Mouse (Mus musculus): ENCODE measurements at regions not wholly inside any gene's neighbourhood (a gene's known extent, or its start where the extent isn't known, plus 50 kb on each side); places are given as distances from the start of the nearest gene placed in this dataset.

- DNase-seq = no peak
Observed at GRCm38 (mm10) chr6:147832521-147832920, 214.5 kb upstream of the Far2 start.

DNA sequence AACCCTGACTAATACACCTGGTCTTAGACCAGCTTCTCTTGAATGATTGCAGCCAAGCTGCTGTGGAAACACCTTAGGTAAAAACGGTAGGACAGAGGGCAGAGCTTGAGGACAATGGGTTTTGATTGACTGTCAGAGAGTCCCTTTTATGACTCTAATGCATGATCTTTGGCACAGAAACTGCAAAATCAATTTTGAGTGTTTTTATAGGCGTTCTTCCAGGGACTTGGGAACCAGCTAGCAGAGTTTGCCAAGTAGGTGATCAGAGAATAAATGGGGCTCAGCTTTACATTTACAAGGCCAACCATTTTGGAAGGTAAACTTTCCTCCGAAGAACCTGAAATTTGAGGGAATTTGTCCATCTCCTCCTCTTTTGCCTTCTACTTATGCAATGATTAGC, 213.6 kb upstream of the Far2 start:
- no peak for DNase-seq

DNA sequence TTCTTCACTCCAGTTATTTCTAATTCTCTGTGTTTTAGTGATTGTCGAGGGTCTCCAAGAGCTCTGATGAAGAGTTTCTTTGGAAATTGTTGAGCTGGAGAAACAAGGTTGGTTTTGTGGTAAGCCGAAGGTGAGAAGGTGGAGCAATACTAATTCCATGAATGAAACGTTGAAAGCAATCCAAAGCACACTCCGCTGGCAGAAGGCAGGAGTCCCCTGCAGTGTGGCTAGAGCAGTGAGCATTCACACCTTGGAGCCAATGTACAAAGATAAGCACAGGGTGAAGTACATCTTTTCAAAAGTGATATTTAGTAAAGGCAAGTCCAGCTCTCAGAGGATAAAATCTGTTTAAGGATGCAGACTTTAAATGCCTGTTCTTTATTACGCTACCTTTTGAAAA, 208.2 kb upstream of the Far2 start:
- no peak for DNase-seq

DNA sequence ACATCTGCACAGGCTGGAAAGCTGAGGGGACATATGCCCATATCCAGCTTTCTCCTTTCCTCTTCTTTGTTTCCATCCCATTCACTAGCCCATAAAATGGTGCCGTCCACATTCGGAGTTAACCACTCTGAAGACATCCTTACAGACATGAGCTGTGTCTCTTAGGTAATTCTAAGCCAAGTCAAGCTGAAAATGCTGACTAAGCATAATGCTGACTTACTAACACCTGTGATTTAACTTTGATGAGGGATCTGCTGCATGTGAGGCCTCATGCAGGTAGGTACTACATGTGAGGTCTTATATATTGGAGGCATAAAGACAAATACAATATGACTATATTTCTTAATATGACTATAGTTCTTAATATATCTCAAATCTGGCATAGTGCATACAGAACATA, 197.1 kb upstream of the Far2 start:
- no peak for DNase-seq

DNA sequence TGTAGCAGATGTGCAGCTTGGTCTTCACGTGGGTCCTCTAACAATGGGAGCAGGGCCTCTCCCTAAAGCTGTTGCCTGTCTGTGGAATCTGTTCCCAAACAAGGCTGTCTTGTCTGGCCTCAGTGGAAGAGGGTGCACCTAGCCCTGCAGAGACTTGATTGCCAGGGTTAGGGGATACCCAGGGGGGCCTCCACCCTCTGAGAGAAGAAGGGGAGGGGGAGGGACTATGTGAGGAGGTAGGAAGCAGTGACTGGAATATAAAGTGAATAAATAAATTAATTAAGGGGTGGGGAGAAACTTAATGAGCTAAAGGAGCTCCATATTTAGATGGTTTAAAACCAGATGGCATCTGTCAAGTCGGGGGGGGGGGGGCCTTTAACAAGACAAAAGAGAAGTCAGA, 185.9 kb upstream of the Far2 start:
- no peak for DNase-seq

DNA sequence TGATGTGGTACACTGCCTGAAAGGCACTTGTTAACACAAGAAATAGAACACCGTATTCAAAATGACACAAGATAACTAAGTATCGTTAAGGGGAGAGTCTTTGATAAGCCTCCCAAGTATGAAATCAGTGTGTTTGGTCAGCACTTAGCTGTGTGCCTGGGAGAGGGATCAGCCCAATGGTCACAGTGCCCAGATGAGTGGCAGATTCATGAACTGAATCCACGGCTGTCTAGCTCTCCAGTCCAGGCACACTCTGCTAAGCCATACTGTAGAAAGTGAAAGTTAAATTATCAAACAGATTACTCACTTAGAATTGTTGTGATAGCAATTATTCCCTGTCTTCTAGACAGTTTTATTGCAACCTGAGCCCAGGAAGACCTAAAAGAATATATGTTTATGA, 176.0 kb upstream of the Far2 start:
- no peak for DNase-seq

GRCm38 (mm10) chr6:147873173-147873572, 173.9 kb upstream of the Far2 start:
- DNase-seq = no peak

GRCm38 (mm10) chr6:147878485-147878884, 168.6 kb upstream of the Far2 start:
- DNase-seq = no peak

DNA sequence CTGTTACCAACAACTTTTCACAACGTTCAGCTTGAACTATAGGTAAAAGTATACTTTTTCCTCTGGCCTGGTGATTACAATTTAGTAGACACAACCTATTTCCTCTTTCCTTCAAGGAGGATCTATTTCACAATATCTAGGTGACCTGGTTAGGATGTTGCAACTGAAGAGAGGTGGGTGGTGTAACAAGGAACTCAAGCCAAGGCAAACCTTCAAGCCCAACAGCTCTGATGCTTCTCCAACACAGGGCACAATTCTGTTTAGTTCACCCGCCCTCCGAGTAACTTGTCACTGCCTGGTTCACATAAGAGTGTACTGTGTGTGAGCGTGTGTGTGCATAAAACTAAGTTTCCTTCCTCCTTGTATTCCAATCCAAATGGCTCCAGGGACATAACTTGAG, 161.2 kb upstream of the Far2 start:
- DNase-seq = no peak

- DNase-seq = no peak
Observed at GRCm38 (mm10) chr6:147919697-147920096, 127.4 kb upstream of the Far2 start.

GRCm38 (mm10) chr6:147921091-147921490, 126.0 kb upstream of the Far2 start:
- no peak for DNase-seq

DNA sequence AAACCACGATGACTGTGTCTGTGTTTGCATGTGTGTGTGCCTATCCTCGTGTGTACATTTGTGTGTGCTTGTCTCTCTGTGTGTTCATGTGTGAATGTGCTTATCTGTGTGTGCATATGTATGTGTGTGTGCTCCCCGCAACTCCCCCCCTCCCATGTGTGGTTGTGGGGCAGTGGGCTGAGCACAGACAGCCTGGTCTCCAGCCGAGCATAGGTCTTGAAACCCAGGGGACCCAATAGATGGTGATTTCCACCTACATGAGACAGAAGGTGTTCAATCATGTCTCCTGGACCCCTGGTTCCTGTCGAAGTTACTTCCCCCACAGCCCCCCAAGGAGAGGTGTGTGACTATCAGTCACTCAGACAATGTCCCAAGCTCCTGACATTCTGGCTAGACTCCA, 124.6 kb upstream of the Far2 start:
- DNase-seq = no peak

- no peak for DNase-seq
Observed at GRCm38 (mm10) chr6:147923246-147923645, 123.8 kb upstream of the Far2 start.

- no peak for DNase-seq
Observed at GRCm38 (mm10) chr6:147928951-147929350, 118.1 kb upstream of the Far2 start.

GRCm38 (mm10) chr6:147944020-147944419, 103.0 kb upstream of the Far2 start:
- DNase-seq = no peak

DNA sequence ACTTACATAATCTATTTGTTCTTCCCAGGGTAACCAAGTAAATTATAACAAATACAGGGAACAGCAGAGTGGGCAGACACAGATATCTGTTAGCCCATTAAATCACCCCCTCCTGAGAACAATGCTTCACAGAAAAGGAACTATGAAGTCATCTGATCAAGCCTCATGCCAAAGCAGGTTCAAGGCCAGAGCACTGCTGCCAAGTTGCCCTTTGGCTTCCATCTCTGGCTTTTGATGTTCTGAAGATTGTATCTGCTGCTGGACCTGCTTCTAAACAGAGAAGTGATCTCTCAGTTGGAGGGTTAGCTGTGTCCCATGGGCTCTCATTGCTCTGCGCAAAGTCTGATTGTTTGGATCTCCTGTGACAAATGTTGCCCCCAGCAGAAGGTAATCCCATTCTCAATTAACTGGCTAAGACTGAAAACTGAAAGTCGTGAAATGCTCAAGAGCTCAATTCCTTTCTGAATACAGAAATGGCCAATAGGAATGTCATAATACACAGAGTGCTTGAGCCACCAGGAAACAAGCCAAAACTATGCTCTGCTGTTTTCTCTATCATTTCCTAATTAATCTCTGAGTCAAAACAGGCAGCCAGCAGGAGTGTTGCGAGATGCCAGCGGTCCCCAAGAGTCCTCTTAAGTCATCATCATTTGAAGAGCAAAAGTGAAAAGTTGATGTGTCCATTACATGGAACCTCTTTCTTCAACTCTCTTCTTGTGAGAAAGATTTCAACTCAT, 102.0 kb upstream of the Far2 start:
- DNase-seq = no peak

DNA sequence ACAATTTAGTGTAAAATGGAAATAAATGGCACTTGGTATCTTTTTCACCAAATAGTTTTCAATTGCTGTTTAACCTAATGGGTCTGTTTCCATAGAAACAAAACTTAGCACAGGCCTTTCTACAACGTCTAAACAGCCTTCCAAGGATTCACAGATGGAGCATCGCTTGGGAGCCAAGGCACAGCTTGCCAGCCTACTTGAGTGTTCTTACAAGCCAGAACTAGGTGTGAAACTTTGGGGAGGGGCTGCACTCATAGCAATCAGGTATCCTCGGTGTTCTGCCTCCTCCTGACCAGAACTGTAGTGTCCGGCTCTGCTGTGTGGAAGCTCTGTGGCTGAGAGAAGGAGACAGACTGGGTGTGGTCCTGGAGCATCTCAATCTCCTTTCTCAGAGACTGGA, 99.1 kb upstream of the Far2 start:
- DNase-seq = no peak

DNA sequence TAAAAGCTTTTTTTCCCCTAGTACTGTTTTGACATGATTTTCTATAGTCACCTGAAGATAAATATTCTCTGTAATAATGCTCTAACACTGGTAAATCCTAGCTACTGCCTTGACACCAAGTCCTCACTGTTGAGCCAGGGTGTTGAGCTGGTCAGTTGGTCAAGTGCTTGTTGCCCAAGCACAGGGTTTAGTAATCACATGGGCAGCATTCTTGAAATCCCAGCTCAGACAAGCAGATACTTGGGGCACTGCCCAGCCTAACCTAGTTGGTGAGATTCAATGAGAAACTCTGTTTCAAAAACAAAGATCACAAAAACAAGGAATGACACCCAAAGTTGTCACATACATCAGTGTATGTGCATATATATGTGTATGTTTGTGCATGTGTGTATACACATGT, 95.4 kb upstream of the Far2 start:
- no peak for DNase-seq

DNA sequence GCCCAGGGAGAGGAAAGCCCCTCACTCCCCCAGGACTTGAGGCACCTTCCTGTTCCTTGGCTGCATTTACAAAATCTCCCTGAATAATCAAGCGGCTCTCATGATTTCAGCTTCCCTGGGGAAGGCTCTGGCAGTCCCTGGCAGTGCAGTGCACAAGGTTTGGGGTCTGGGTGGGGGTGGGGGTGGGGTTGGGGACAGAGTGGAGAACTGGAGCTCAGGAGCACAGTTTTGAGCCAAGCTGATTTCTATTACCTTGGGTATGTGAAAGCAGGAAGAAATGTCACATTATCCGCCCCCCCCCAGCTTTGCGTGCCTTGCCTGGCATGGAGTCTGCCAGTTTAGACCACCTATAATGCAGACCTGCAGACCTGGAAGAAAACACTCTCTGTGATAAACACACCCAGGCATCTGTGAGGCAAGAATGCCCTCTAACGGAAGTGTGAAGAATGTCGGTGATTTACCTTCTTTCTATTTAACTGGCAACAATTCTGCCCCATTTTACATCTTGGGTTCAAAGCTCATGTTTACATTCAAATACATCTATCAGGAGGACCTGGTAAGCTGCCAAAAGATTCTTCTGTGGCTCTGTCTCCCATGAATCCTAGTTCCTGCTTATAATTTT, 93.9 kb upstream of the Far2 start:
- DNase-seq = no peak

DNA sequence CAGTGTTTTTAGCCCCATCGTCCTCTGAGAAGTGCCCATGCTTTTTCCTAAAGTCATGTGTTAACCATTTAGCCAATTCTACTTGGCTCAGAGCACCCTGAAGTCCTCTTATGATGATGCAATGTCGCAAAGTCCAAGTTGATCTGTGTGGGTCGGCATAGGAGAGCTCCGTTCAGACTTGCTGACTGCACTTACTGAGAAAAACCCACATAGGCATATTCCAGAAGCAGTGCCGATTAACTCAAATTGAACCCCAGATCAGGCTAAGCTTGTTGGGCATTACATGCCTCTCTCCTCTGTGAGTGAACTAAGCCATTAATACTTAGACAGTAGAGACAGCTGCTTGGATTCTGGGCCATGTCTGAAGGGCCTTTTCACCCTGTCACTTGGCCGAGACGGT, 93.3 kb upstream of the Far2 start:
- DNase-seq = no peak

DNA sequence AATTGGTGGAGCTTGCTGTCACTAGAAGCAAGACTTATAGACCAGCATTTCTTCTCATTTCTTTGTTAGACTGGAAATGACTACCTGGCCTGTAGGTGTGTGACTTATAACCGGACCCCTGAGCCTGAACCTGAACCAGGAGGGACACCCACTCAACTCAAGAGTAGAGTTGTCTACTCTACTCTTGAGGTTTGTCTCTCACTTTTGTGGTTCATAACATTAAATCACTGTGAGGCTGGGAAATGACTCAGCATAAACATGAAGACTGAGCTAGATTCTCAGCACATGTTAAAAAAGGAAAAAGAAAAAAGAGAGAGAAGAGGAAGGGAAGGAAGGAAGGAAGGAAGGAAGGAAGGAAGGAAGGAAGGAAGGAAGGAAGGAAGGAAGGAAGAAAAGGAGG, 92.8 kb upstream of the Far2 start:
- no peak for DNase-seq

DNA sequence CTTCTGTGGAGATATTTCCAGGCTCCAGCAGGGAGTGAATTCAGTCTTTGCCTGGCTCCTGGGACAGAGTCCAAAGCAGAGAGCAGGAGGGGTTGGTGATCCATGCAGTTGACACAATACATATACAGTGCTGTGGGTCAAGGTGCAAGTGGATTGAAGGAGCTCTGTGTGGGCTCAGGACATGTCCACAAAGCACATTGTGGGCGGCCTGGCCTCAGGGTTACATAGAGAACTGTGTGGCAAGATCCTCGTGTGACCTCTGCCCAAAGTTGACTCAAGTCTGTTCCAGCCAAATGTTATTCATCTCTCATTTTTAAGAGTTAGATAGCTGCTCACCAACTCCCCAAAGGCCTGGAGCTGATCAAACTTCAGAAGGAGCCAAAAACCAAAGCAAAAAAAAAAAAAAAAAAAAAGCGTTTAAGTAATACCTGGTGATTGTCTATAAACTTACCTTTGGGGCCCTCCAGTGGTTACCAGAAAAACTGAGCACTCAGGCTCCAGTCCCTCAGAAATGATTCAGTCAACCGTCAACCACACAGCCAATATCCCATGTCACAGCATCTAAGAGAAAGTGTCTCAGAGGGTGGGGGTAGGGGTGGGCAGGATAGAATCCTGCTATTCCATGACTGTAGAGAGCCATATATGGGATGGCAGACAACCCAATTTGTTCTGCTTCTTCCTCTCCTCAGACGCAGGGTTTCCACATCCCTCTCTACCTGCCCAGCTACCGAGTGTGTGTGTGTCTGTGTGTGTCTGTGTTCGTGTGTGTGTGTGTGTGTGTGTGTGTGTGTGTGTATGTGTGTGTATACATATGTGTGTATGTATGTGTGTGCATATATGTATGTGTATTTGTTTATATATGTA, 91.9 kb upstream of the Far2 start:
- DNase-seq = no peak

- DNase-seq = no peak
Observed at GRCm38 (mm10) chr6:147964739-147965138, 82.3 kb upstream of the Far2 start.

DNA sequence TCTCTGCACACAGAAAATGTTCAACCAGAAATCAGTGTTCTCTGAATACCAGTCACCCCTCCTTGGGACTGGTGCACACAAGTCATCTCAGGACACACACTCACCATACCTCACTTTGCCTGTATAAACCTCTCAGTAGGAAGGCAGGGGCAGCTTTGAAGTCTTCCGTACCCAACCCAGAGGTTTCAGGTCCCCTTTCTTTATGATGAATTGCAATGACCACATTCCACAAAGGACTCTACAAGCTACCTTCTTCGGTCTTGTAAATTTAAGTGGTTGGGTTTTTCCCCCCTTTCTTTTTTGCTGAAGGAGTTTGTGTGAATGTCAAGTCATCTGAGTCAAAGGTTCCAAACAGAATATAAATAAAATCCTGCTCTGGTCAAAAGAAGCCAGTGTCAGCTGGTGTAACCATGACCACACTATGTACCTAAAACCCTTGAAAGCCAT, 76.9 kb upstream of the Far2 start:
- DNase-seq = no peak

Data from liver (tissue).